Mouse (Mus musculus) c-Kit-positive CD71-negative TER-119-negative erythroid progenitor cells, embryonic 14.5 days (primary cell): ENCODE results near the gene Cd274.
"Not testable (repeated sequence)": the region's sequence is repeated elsewhere in the genome, so short reads cannot be mapped to it uniquely, and the experiment has no call there.

ENCODE experiments used
- DNase-seq: peaks from one replicate; pipeline ENCODE4 v3.0.0-alpha.2; 2013; ENCODE audit warnings: low read depth

The Cd274 gene

GRCm38 (mm10) chr19:29394721-29395120 lies 27.5 kb downstream of the Cd274 start:
- no peak for DNase-seq

DNA sequence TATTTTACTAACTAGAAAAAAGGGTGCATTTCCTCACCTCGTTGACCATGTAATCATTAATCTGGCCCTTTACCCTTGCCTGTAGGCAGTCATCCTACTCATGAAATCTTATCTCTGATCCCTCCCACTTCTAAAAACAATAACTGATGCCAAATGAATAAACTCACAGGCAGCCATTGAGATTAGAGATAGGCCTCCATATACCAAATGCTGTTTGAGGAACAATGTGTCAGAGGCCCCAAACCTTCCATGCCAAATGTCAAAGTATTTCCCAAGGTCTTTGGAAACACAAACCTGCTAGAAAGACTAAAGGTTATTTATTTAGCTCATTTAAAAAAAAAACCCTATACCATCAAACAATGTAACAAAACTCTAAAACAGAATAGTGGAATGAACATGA lies 29.1 kb downstream of the Cd274 start:
- no peak for DNase-seq

DNA sequence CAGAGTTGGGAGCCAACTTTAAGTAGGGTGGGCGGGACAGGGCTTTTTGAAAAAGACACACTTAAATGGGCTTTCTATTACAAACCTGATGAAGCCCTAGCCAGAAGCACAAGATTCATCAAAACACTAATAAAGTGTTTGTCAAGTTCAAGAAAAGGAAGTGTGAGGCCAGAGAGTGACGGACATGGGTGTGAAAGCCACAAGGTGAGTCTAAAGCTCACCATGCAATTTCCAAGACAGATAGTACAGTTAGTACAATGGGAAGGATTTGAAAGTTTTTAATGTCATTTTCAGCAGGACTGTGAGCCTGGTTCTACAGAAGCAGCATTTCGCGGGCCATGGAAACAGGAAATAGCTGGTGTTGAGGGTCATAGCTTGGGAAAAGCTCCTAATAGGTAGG lies 32.5 kb downstream of the Cd274 start:
- DNase-seq, result no peak

DNA sequence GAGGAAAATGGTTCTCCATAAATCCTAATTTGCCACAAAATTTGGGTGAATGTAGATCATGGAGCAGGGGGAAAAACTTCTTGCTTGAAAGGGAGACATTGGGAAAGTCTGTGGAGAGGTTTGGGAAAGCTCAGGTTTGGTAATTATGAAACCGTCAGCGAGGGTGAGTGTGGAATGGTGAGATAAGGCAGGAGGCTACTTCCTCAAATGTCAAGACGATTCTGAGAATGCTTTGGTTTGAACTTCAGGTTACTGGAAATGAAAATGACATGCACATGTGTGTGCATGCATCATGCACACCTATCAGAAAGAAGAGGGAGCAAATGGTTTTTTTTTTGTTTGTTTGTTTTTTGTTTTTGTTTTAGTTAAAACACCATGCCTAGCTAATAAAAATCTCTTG lies 33.2 kb downstream of the Cd274 start:
- DNase-seq, result no peak

- no peak for DNase-seq
Observed at GRCm38 (mm10) chr19:29402621-29403020, 35.4 kb downstream of the Cd274 start.

GRCm38 (mm10) chr19:29403251-29403650 lies 36.0 kb downstream of the Cd274 start:
- DNase-seq, result no peak

GRCm38 (mm10) chr19:29405388-29405787 lies 38.1 kb downstream of the Cd274 start:
- no peak for DNase-seq

- DNase-seq, result no peak
Observed at GRCm38 (mm10) chr19:29406042-29407017, 39.1 kb downstream of the Cd274 start.

GRCm38 (mm10) chr19:29410619-29411018 lies 43.4 kb downstream of the Cd274 start, which contains the start of gene Pdcd1lg2:
TSS of gene Pdcd1lg2 (plus strand) at chr19:29410919.
- no peak for DNase-seq

DNA sequence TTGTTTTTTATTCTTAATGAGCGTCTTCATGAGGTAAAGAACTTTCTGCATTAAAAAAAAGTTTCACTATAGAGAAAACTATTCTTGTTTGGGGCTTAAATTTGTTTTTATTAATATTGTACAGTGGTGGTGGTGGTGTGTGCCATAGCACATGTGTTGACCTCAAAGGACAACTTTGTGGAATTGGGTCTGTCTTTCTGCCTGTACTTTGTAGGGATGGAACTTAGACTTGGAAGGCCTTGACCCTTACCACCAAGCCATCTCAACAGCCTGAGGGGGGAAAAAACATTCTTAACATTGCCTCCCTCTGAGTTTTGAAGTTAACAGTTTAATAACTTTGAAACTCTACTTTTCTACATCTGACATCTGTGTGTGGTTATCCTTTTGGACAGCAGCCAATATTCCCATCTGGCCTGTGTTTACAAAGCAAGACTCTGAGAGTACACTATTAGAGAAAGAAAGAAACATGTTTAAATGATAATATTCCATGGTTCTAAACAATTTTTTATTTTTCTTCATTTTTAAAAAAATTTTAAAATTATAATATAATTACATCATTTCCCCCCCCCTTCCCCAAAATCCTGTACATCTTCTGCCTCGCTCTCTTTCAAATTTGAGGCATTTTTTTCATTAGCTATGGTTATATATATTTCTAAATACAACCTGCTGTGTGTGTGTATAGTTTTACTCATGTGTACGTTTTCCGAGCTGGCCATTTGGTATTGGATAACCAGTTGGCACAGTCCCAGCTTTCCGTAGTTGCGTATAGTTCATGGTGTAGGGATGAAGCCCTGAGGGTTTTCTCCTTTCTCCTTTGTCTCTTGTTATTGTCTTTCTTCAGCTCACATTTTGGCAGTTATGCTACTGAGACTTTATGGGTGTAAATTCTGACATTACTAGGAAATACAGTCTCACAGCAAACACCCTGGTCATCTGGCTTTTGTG lies 45.5 kb downstream of the Cd274 start:
- DNase-seq, result no peak

DNA sequence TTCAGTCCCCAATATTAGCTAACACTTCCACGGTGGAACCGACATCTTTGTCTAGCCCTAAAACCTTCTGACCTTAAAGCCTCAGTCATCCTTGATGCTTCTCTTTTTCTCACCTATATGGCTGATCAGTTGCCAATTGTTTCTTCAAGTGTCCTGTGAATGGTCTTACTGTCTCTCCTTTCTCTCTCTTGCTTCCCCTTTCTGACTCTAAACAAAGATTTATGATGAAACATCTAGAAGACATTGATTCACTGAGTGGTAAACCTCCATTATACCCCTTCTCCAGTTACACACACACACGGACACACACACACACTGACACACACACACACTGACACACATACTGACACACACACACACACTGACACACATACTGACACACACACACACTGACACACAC lies 47.3 kb downstream of the Cd274 start:
- DNase-seq, result no peak

- not testable (repeated sequence) for DNase-seq
Observed at GRCm38 (mm10) chr19:29414917-29415316, 47.7 kb downstream of the Cd274 start.

DNA sequence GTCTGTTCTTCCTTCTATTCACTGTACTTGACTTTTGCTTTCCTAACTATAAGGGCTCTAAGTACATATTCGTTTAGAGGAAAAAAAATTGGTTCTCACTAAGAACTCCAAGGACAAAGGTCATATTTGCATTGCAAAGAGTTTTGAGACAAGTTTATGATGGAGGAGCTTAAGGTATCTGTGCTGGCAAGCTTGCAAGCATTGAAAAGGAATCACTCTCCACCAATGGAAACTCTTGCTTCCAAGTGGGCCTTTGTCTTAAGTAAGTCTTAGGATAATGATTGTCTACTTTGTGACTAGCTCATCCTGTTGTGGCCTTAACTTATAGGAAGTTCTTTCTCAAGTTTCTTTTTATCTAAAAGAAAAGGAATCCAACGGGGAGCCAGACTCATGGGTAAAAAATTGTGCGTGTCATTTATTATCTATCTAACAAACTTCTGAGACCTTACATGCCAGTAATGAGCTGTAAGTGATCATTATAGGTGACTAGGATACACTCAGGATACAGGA lies 49.2 kb downstream of the Cd274 start:
- no peak for DNase-seq

DNA sequence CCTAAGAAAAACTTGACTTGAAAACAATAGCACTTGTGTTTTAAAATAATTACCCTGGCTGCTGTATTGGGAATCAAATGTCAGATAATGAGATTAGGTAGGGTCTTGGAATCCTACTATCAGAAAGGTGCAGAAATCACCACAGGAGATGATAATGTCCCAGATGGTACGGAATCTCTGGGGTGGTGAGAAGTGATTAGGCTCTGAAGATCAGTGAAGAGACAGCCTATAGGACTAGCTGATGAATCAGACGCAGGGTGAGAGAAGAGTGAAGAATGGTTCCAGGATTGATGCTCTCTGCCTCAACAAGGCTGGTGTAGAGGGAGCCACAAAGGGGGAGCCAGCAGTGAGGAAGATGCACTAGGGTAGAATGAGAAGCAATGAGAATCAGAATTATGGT lies 49.9 kb downstream of the Cd274 start:
- no peak for DNase-seq

DNA sequence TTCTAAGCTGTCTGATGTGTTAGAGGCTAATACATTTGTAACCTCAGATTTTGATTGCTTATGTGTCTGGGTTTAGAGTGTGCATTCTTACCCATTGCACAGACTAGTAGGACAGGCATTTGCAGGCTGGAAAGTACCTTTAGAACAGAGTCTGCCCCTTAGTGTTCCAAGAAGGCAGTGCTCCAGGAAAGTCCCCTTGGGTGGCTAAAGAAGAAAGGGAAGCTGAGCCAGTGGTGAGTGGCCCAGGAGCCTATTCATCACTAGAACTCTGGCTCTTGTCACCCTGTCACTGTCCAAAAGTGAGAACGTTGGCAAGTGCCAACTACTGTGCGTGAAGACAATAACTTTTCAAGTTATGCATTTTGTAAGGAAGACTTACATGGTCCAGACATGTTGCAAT lies 50.6 kb downstream of the Cd274 start:
- no peak for DNase-seq

DNA sequence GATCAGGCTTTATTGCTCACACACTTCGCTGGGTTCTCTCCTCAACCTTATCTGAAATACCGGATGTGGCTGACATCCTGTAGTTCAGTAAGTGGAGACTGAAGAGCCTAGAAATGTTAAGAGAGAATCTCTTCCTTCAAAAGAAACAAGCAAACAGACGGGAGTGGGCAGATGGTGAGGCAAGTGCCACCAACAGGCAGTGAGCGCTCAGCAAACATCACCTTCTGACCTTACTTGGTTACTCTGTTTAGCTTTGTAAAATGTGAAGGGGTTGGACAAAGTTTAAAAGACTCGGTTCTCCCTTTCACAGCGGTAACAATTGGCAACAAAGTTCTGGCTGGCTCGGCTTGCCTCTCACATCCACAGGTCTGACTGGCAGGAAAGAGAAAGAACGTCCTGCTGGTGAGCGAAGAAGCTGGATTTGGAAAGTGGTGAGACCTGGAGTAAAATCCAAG lies 51.4 kb downstream of the Cd274 start:
- no peak for DNase-seq

GRCm38 (mm10) chr19:29419506-29419905 lies 52.3 kb downstream of the Cd274 start:
- DNase-seq, result no peak

DNA sequence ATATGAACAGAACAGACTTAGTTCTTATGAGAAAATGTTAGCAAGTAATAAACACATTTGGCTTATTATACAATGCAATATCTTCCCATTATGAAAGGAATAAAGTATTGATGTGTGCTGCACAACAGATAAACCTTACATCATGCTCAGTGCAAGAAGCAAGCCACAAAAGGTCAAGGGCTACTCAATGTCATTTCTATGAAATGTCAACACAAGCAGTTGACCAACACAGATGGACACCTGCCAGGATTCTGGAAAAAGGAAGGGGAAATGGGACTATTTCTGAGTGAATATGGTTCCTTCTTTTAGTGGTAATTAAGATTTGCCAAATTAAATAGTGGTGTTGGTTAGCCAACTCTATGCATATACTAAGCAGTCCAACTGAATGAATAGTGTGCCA lies 52.7 kb downstream of the Cd274 start:
- DNase-seq, result no peak

DNA sequence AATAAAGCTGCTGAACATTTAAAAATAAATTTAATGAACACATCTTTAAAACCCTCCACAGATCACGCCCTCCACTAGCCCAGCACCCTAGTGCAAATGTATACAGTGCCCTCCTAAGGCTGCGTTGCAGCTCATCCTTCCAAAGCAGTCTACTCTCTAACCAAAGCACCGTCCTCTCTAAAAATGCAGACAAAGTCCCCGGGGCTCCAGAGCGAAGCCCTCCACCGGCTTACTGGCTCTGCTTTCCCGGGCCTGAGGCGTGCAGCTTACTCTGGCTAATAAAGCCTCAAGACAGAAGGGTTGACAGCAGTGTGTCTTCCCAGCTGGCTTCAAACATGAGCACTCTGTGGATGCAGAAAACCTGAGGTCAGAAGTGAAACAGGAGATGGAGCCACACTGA lies 53.1 kb downstream of the Cd274 start:
- DNase-seq, result no peak

GRCm38 (mm10) chr19:29422013-29422645 lies 54.9 kb downstream of the Cd274 start:
- no peak for DNase-seq

DNA sequence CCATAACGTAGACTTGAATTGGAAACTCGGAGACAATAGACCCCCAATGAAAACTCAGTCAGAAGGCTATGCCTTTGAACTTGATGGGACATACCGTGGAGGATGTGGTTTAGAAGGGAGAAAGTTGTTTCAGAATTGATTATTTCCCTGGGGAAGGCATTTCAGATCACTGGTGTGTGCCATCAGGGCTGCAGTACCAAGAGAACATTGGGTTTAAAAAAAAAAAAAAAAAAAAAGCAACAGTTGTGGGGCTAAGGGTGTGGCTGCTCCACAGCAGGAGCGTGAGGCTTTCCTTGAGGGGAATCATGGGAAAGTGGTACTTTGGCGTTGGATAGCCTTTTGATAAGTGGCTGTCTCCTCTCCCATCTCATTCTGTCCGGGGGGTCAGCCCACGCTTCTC lies 55.5 kb downstream of the Cd274 start:
- DNase-seq, result no peak

- DNase-seq, result no peak
Observed at GRCm38 (mm10) chr19:29430516-29430915, 63.3 kb downstream of the Cd274 start.
